Mouse (Mus musculus): ENCODE measurements around the gene Hlx. TPM values are rescaled to one million over a fixed set of nuclear protein-coding genes. Genes with fewer than 3 reads are reported as not detected.

Hlx gene
- polyA plus RNA-seq, 1 experiment from 2014 or later: 24.2 TPM

DNA sequence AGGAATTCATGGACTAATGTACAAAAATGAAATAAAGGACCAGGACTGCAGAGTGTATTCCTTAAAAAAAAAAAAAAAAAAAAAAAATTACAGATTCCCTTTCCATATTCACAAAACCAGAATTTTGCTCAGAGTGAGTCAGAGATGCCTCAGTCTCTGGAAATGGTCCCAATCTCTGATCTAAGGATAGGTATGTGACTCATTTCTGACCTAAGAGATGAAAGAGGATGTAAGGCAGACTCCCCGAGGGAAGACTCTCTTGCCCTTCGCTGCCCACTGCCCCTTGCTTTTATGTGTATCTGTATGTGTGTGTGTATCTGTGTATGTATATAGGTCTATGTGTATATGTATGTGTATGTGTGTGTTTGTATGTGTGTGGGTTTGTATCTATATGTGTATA is 37.0 kb downstream of the Hlx start:
- WGBS: 64% methylated on average over 2 of the region's 2 CpGs
- ATAC-seq (ENCODE audit: insufficient number of reproducible peaks, low FRiP score, low TSS enrichment, low read depth): no peak
- H3K36me3 ChIP-seq: no peaks in the 10 kb centered on the region
- H3K9ac ChIP-seq: no peak overlapping the region
- H3K9me3 ChIP-seq: no peaks in the 10 kb centered on the region
- H3K27me3 ChIP-seq: no peaks in the 10 kb centered on the region
- H3K4me3 ChIP-seq: no peak overlapping the region
- H3K27ac ChIP-seq: no peak overlapping the region
- H3K4me2 ChIP-seq: no peak overlapping the region
- no peaks in the 10 kb centered on the region for H3K4me1 ChIP-seq

- Histone ChIP-seq H3K4me3 (no peak overlapping the region), H3K36me3 (no peaks in the 10 kb centered on the region), H3K27ac (no peak overlapping the region), H3K9ac (no peak overlapping the region), H3K27me3 (peaks cover 4% of the 10 kb centered on the region; the same call in 1 of the 2 replicates), H3K4me2 (no peak overlapping the region), H3K4me1 (no peaks in the 10 kb centered on the region), H3K9me3 (no peaks in the 10 kb centered on the region)
- ATAC-seq (ENCODE audit: insufficient number of reproducible peaks, low FRiP score, low TSS enrichment, low read depth): no peak
- WGBS: 63% methylated on average over 10 of the region's 10 CpGs
These were observed 40.1 kb downstream of the Hlx start for GRCm38 (mm10) chr1:184692204-184692904.

GRCm38 (mm10) chr1:184691240-184691639 is 41.2 kb downstream of the Hlx start:
- Histone ChIP-seq H3K27me3 (peaks cover 4% of the 10 kb centered on the region; the same call in 1 of the 2 replicates), H3K4me2 (no peak overlapping the region), H3K36me3 (no peaks in the 10 kb centered on the region), H3K4me3 (no peak overlapping the region), H3K9ac (no peak overlapping the region), H3K9me3 (no peaks in the 10 kb centered on the region), H3K4me1 (no peaks in the 10 kb centered on the region), H3K27ac (no peak overlapping the region)
- ATAC-seq (ENCODE audit: insufficient number of reproducible peaks, low FRiP score, low TSS enrichment, low read depth): no peak
- 58% methylated on average over 8 of the region's 8 CpGs for WGBS

- no peaks in the 10 kb centered on the region for H3K36me3 ChIP-seq
- H3K27me3 ChIP-seq: peaks cover 4% of the 10 kb centered on the region; the same call in 1 of the 2 replicates
- H3K4me3 ChIP-seq: no peak overlapping the region
- H3K9ac ChIP-seq: no peak overlapping the region
- H3K4me2 ChIP-seq: no peak overlapping the region
- H3K27ac ChIP-seq: no peak overlapping the region
- H3K9me3 ChIP-seq: no peaks in the 10 kb centered on the region
- H3K4me1 ChIP-seq: no peaks in the 10 kb centered on the region
- WGBS: 41% methylated on average over 7 of the region's 7 CpGs
- ATAC-seq (ENCODE audit: insufficient number of reproducible peaks, low FRiP score, low TSS enrichment, low read depth): no peak
These were observed 44.4 kb downstream of the Hlx start for GRCm38 (mm10) chr1:184688026-184688425.

- no peak overlapping the region for H3K9ac ChIP-seq
- no peaks in the 10 kb centered on the region for H3K4me1 ChIP-seq
- WGBS: 34% methylated on average over 4 of the region's 4 CpGs
- H3K4me3 ChIP-seq: no peak overlapping the region
- no peak overlapping the region for H3K4me2 ChIP-seq
- no peaks in the 10 kb centered on the region for H3K9me3 ChIP-seq
- no peaks in the 10 kb centered on the region for H3K36me3 ChIP-seq
- ATAC-seq (ENCODE audit: insufficient number of reproducible peaks, low FRiP score, low TSS enrichment, low read depth): no peak
- H3K27me3 ChIP-seq: peaks cover 4% of the 10 kb centered on the region; the same call in 1 of the 2 replicates
- H3K27ac ChIP-seq: no peak overlapping the region
These were observed 44.9 kb downstream of the Hlx start for GRCm38 (mm10) chr1:184687512-184687911.

DNA sequence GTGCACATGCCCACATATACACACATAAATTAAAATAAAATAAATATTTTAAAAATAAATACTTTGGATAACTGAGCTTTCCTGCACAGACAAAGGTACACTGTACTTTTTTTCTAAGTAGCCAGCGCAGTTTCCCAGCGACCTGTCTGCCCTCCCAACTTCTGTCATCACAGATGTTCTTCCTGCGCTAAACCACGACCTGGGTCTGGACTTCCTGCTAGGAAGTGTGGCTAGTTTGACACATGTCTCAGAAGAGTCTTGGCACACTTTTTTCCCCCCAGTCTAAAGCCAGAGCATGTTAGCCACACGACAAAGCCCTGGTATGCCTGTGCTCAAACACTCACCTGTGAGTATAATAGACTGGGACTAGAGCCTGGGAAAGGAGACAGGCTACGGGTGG is 48.9 kb downstream of the Hlx start:
- Histone ChIP-seq H3K4me3 (no peak overlapping the region), H3K27me3 (peaks cover 3% of the 10 kb centered on the region; the same call in 1 of the 2 replicates), H3K27ac (no peak overlapping the region), H3K4me1 (no peaks in the 10 kb centered on the region), H3K36me3 (no peaks in the 10 kb centered on the region), H3K4me2 (no peak overlapping the region), H3K9me3 (no peaks in the 10 kb centered on the region), H3K9ac (no peak overlapping the region)
- ATAC-seq (ENCODE audit: insufficient number of reproducible peaks, low FRiP score, low TSS enrichment, low read depth): no peak
- 68% methylated on average over 6 of the region's 6 CpGs for WGBS

DNA sequence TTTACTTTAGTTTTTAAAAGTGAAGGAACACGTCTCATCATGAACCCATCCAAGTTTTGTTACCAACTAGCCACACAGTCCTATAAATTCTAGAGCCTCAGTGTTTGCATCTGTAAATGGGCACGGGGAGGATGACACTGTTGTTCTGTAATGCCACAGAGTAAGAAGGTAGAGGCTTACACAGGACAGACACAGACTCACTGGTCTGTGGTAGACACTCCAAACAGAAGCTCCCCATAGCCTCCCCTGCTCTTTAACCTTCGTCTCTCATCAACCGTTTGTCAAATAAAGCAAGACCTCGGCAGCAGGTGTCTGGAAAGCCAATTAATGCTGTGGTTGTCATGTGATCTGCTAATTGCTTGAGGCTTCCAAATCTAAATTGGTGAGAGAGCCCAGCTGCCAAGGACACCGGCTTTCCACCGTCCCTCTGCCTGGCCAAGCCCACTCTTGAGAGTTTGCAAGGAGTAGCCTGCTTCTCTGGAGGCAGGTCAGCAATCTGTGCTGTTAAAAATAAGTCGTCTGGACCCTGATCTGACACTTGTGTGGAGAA is 52.9 kb downstream of the Hlx start:
- peaks cover 5% of the 10 kb centered on the region; the same call in 1 of the 2 replicates for H3K4me1 ChIP-seq
- no peak overlapping the region for H3K4me3 ChIP-seq
- no peak overlapping the region for H3K27ac ChIP-seq
- WGBS: 63% methylated on average over 8 of the region's 8 CpGs
- no peaks in the 10 kb centered on the region for H3K36me3 ChIP-seq
- H3K4me2 ChIP-seq: no peak overlapping the region
- H3K9ac ChIP-seq: no peak overlapping the region
- H3K9me3 ChIP-seq: no peaks in the 10 kb centered on the region
- H3K27me3 ChIP-seq: no peaks in the 10 kb centered on the region
- ATAC-seq (ENCODE audit: insufficient number of reproducible peaks, low FRiP score, low TSS enrichment, low read depth): no peak

- Histone ChIP-seq H3K27me3 (0 out of 2 replicates have a peak, but pooled peaks cover under 1% of the 10 kb centered on the region), H3K4me3 (no peak overlapping the region), H3K27ac (no peak overlapping the region), H3K9me3 (no peaks in the 10 kb centered on the region), H3K36me3 (no peaks in the 10 kb centered on the region), H3K4me1 (peaks cover 5% of the 10 kb centered on the region; the same call in 1 of the 2 replicates), H3K9ac (no peak overlapping the region), H3K4me2 (no peak overlapping the region)
- ATAC-seq (ENCODE audit: insufficient number of reproducible peaks, low FRiP score, low TSS enrichment, low read depth): no peak
- 24% methylated on average over 2 of the region's 2 CpGs for WGBS
These were observed 54.8 kb downstream of the Hlx start for GRCm38 (mm10) chr1:184677641-184678040.

Other genes with a start within 250 kb of the Hlx start
- 0.23 TPM in 1 of 2 replicates, not detected in the other for gene Marc1, start 78.7 kb upstream of the Hlx start, polyA plus RNA-seq (2015; fragmentation: Nextera tagmentation; extraction: Ambion mirVana)
- 193 and 204 TPM in 2 replicates for gene Marc2, start 113.8 kb upstream of the Hlx start, polyA plus RNA-seq (2015; fragmentation: Nextera tagmentation; extraction: Ambion mirVana)
- gene C130074G19Rik, start 150.6 kb upstream of the Hlx start, polyA plus RNA-seq (2015; fragmentation: Nextera tagmentation; extraction: Ambion mirVana): 1.9 and 2.3 TPM in 2 replicates